Mouse (Mus musculus) myocyte (in vitro differentiated cells): Measurements from ENCODE around the gene Cep95. TPM values are rescaled to one million over a fixed set of nuclear protein-coding genes. Genes with fewer than 3 reads are reported as not detected.

ENCODE experiments used
- H3K27me3 ChIP-seq: one replicate; pipeline ENCODE4 v1.6.1; 2011; ENCODE audit not compliant: control insufficient read depth, insufficient read depth, insufficient read length
- H3K36me3 ChIP-seq: one replicate; pipeline ENCODE4 v1.6.1; 2011; ENCODE audit not compliant: control insufficient read depth, insufficient read depth
- H3K4me2 ChIP-seq: one replicate; pipeline ENCODE4 v1.6.1; 2011; ENCODE audit warnings: low read depth, control low read depth
- H3K4me3 ChIP-seq: one replicate; pipeline ENCODE4 v1.5.1; 2011; ENCODE audit warnings: mild to moderate bottlenecking, control low read depth, moderate library complexity
- H3K79me2 ChIP-seq: one replicate; pipeline ENCODE4 v1.6.1; 2011; ENCODE audit not compliant: control insufficient read depth, insufficient read depth
- H3ac ChIP-seq: one replicate; pipeline ENCODE4 v1.6.1; 2011; ENCODE audit not compliant: control insufficient read depth, insufficient read length
- CEBPB ChIP-seq: IDR thresholded peaks from 2 replicates; pipeline ENCODE4 v1.6.1; 2011; ENCODE audit warnings: mild to moderate bottlenecking, moderate library complexity; ENCODE audit not compliant: poor library complexity, insufficient read depth, severe bottlenecking
- E2F4 ChIP-seq: IDR thresholded peaks from one replicate; pipeline ENCODE4 v1.6.1; 2011; ENCODE audit warnings: mild to moderate bottlenecking, control low read depth, moderate library complexity; ENCODE audit not compliant: insufficient read depth
- MAX ChIP-seq: IDR thresholded peaks from one replicate; pipeline ENCODE4 v1.6.1; 2011; ENCODE audit warnings: low read depth, mild to moderate bottlenecking, control low read depth
- MYOD1 ChIP-seq, 3 experiments: IDR thresholded peaks; one replicate each; pipeline ENCODE4 v1.6.1; 2011; ENCODE audit warnings: control low read depth in 2 of 3, low read depth in 2 of 3, mild to moderate bottlenecking in 2 of 3, moderate library complexity in 1 of 3; ENCODE audit not compliant: insufficient read length in 2 of 3, control insufficient read depth in 1 of 3
- MYOG ChIP-seq, 3 experiments: IDR thresholded peaks; one replicate each; pipeline ENCODE4 v1.6.1; 2011; ENCODE audit warnings: control low read depth in 2 of 3, low read depth in 2 of 3, mild to moderate bottlenecking in 2 of 3; ENCODE audit not compliant: insufficient read length in 2 of 3, control insufficient read depth in 1 of 3, insufficient read depth in 1 of 3
- POLR2A ChIP-seq: IDR thresholded peaks from one replicate; pipeline ENCODE4 v1.6.1; 2011; ENCODE audit warnings: low read depth, mild to moderate bottlenecking, control low read depth, moderate library complexity; ENCODE audit not compliant: insufficient read length
- POLR2AphosphoS2 ChIP-seq: IDR thresholded peaks from one replicate; pipeline ENCODE4 v1.6.1; 2011; ENCODE audit warnings: low read depth, control low read depth; ENCODE audit not compliant: insufficient read length
- REST ChIP-seq: IDR thresholded peaks from one replicate; pipeline ENCODE4 v1.6.1; 2011; ENCODE audit warnings: mild to moderate bottlenecking, control low read depth, moderate library complexity; ENCODE audit not compliant: insufficient read depth, insufficient read length
- SRF ChIP-seq: IDR thresholded peaks from one replicate; pipeline ENCODE4 v1.6.1; 2011; ENCODE audit warnings: low read depth; ENCODE audit not compliant: control insufficient read depth, insufficient read length
- TCF12 ChIP-seq: IDR thresholded peaks from one replicate; pipeline ENCODE4 v1.6.1; 2011; ENCODE audit warnings: mild to moderate bottlenecking, control low read depth; ENCODE audit not compliant: poor library complexity, insufficient read depth, severe bottlenecking
- TCF3 ChIP-seq: IDR thresholded peaks from one replicate; pipeline ENCODE4 v1.6.1; 2011; ENCODE audit warnings: low read depth, control low read depth; ENCODE audit not compliant: insufficient read length
- USF1 ChIP-seq: IDR thresholded peaks from one replicate; pipeline ENCODE4 v1.6.1; 2011; ENCODE audit warnings: low read depth, mild to moderate bottlenecking, control low read depth, moderate library complexity
- polyA plus RNA-seq: library from polyadenylated mRNA; unstranded; fragments of >200 nt; fragmentation: generic; extraction: Trizol; gene quantifications from one replicate; pipeline ENCODE4 v1.2.1, GENCODE M21; 2012; ENCODE audit warnings: missing spikeins

Cep95 gene
- polyA plus RNA-seq, 1 experiment = 3.5 TPM

GRCm38 (mm10) chr11:106753314-106753713 is 35.7 kb upstream of the Cep95 start:
- no peak overlapping the region for H3K4me2 ChIP-seq
- TF ChIP-seq TCF3 = no peak
- no peak for TF ChIP-seq E2F4
- TF ChIP-seq MYOG (IDR thresholded peaks at IDR 0.05; ENCODE audit: control insufficient read depth in 1 of 3, insufficient read depth in 1 of 3, insufficient read length in 2 of 3, low read depth in 2 of 3) = no peak
- TF ChIP-seq MAX = no peak
- no peak for TF ChIP-seq SRF
- no peak for TF ChIP-seq POLR2A
- no peak for TF ChIP-seq POLR2AphosphoS2
- TF ChIP-seq CEBPB = no peak
- no peak for TF ChIP-seq MYOD1 (IDR thresholded peaks at IDR 0.05; ENCODE audit: control insufficient read depth in 1 of 3, insufficient read length in 2 of 3, low read depth in 2 of 3)
- TF ChIP-seq USF1 = no peak
- no peak for TF ChIP-seq REST
- TF ChIP-seq TCF12 = no peak
- no peaks in the 10 kb centered on the region for H3K27me3 ChIP-seq
- H3K79me2 ChIP-seq = no peaks in the 10 kb centered on the region
- no peak overlapping the region for H3ac ChIP-seq
- H3K4me3 ChIP-seq = no peak overlapping the region
- H3K36me3 ChIP-seq = no peaks in the 10 kb centered on the region

GRCm38 (mm10) chr11:106755583-106755982 is 33.5 kb upstream of the Cep95 start:
- Histone ChIP-seq H3K27me3 (no peaks in the 10 kb centered on the region), H3K4me3 (no peak overlapping the region), H3ac (no peak overlapping the region), H3K36me3 (no peaks in the 10 kb centered on the region), H3K79me2 (no peaks in the 10 kb centered on the region), H3K4me2 (no peak overlapping the region)
- TF ChIP-seq SRF (no peak), MYOG (IDR thresholded peaks at IDR 0.05; ENCODE audit: control insufficient read depth in 1 of 3, insufficient read depth in 1 of 3, insufficient read length in 2 of 3, low read depth in 2 of 3) (no peak), REST (no peak), MYOD1 (IDR thresholded peaks at IDR 0.05; ENCODE audit: control insufficient read depth in 1 of 3, insufficient read length in 2 of 3, low read depth in 2 of 3) (no peak), CEBPB (no peak), POLR2AphosphoS2 (no peak), USF1 (no peak), POLR2A (no peak), TCF3 (no peak), E2F4 (no peak), TCF12 (no peak)

- Histone ChIP-seq H3K36me3 (no peaks in the 10 kb centered on the region), H3K27me3 (no peaks in the 10 kb centered on the region), H3K4me2 (no peak overlapping the region), H3K4me3 (no peak overlapping the region), H3K79me2 (no peaks in the 10 kb centered on the region), H3ac (no peak overlapping the region)
- no peak for TF ChIP-seq MAX
- no peak for TF ChIP-seq POLR2AphosphoS2
- no peak for TF ChIP-seq CEBPB
Observed at GRCm38 (mm10) chr11:106759028-106759427, 30.0 kb upstream of the Cep95 start.

- Histone ChIP-seq H3K4me2 (no peak overlapping the region), H3K4me3 (no peak overlapping the region), H3K79me2 (no peaks in the 10 kb centered on the region), H3ac (no peak overlapping the region), H3K36me3 (peaks cover 5% of the 10 kb centered on the region), H3K27me3 (no peaks in the 10 kb centered on the region)
- no peak for TF ChIP-seq POLR2A
- no peak for TF ChIP-seq CEBPB
- no peak for TF ChIP-seq E2F4
- TF ChIP-seq USF1 = no peak
Observed at GRCm38 (mm10) chr11:106760511-106760910, 28.5 kb upstream of the Cep95 start.

GRCm38 (mm10) chr11:106762139-106762799 is 26.8 kb upstream of the Cep95 start:
- H3ac ChIP-seq = no peak overlapping the region
- H3K36me3 ChIP-seq = peaks cover 12% of the 10 kb centered on the region
- H3K79me2 ChIP-seq = no peaks in the 10 kb centered on the region
- TF ChIP-seq MYOG (IDR thresholded peaks at IDR 0.05; ENCODE audit: control insufficient read depth in 1 of 3, insufficient read depth in 1 of 3, insufficient read length in 2 of 3, low read depth in 2 of 3) (peak in 1 of 3 experiments; percentile 24), TCF12 (no peak), SRF (peak; percentile 88)
- no peak overlapping the region for H3K4me2 ChIP-seq
- no peak overlapping the region for H3K4me3 ChIP-seq
- H3K27me3 ChIP-seq = no peaks in the 10 kb centered on the region

GRCm38 (mm10) chr11:106762800-106763185 is 26.3 kb upstream of the Cep95 start:
- TF ChIP-seq USF1 (no peak), CEBPB (no peak), POLR2AphosphoS2 (no peak), E2F4 (no peak), TCF12 (no peak), POLR2A (no peak), MYOG (IDR thresholded peaks at IDR 0.05; ENCODE audit: control insufficient read depth in 1 of 3, insufficient read depth in 1 of 3, insufficient read length in 2 of 3, low read depth in 2 of 3) (no peak), MAX (no peak)
- Histone ChIP-seq H3K79me2 (no peaks in the 10 kb centered on the region), H3K4me2 (no peak overlapping the region), H3K4me3 (no peak overlapping the region), H3K27me3 (no peaks in the 10 kb centered on the region), H3ac (no peak overlapping the region), H3K36me3 (peaks cover 17% of the 10 kb centered on the region)
